Mouse (Mus musculus): ENCODE measurements around the gene Il25.

DNA sequence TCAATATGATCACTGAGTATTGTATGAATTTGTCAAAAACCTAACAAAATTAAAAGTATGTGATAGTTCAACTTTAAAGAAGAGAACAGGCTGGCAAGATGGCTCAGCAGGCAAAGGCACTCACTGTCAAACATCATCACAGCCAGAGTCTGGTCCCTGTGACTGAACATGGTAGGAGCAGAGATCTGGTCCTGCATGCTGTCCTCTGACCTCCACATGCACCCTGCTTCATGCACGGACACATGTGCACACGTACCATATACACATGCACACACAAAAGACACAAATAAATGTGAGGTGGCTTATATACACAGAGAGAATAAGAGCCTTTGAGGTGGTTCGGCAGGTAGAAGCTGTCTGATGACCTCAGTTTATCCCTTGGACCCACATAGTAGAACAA lies 23.0 kb downstream of the Il25 start:
- TF ChIP-seq POLR2A (IDR thresholded peaks at IDR 0.05; ENCODE audit: low read depth, low read length) (no peak), CTCF (conservative IDR thresholded peaks at IDR 0.05; ENCODE audit: insufficient read depth, insufficient read length, low read depth, low read length) (no peak)
